Mouse (Mus musculus) urinary bladder, postnatal 25 days (tissue): ENCODE measurements around the gene Rpl18.

ENCODE experiments used
- DNase-seq: peaks from one replicate; pipeline ENCODE4 v3.0.0; 2022; ENCODE audit warnings: low spot score

Rpl18 gene

GRCm38 (mm10) chr7:45733477-45733876, 18.2 kb downstream of the Rpl18 start:
- DNase-seq: no peak

DNA sequence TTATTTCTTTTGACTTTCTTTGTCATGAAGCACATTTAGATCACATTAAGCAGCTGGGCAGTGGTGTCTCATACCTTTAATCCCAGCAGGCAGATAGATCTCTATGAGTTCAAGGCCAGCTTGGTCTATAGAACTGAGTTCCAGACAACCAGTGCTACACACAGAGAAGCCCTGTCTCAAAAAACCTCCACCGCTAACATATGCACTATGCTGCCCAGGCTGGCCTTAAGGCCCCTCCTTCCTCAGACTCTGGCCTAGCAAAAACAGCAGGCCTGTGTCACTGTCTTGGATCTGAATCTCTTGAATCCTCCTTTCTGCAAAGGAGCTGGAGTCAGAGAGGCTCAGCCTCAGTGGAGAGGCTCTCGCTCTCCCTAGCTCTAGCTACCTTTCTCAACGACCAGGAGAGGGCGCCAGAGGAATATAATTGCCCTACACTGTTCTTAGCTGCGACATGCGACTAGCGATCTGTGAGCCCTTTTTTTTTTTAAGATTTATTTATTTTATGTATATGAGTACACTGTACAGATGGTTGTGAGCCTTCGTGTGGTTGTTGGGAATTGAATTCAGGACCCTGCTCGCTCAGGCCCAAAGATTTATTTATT, 24.0 kb downstream of the Rpl18 start:
- peak; percentile 81 for DNase-seq

DNA sequence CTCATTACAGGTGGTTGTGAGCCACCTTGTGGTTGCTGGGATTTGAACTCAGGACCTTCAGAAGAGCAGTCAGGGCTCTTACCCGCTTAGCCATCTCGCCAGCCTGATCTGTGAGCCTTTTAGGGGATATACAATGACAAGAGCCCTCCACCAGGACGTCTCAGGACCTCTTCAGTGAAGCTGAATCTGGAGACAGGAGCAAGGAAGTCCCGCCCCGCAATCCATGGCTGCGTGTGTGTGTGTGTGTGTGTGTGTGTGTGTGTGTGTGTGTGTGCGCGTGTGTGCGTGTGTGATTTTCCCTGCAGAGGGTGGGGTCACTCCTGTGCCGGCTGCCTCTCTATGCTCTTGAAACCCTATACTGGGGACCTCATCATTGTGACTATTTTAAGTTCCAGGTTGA, 24.6 kb downstream of the Rpl18 start:
- no peak for DNase-seq

- DNase-seq: no peak
Observed at GRCm38 (mm10) chr7:45741308-45741707, 26.1 kb downstream of the Rpl18 start.

- DNase-seq: no peak
Observed at GRCm38 (mm10) chr7:45741777-45742176, 26.5 kb downstream of the Rpl18 start.

- DNase-seq: no peak
Observed at GRCm38 (mm10) chr7:45742338-45742737, 27.1 kb downstream of the Rpl18 start.

DNA sequence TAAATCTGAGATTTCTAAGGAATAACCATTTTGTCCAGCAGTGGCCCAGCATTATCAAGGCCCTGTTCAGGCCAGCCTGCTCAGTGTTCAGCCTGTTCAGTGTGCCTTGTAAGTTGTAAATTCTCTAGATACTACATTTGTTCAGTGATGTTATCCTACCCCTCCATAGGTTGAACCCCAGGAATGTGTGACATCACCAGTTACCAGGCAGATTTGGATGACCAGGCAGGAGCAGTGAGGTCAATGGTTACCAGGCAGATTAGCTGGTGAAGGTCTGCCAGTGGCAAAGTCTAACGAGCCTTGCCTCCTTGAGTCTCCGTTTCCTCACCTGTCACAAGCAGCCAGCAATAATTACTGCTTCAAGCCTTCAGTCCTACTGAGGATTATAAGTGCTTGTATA, 29.1 kb downstream of the Rpl18 start:
- peak; percentile 83 for DNase-seq

- DNase-seq: no peak
Observed at GRCm38 (mm10) chr7:45746518-45746917, 31.3 kb downstream of the Rpl18 start.

- DNase-seq: no peak
Observed at GRCm38 (mm10) chr7:45747450-45747849, 32.2 kb downstream of the Rpl18 start.

DNA sequence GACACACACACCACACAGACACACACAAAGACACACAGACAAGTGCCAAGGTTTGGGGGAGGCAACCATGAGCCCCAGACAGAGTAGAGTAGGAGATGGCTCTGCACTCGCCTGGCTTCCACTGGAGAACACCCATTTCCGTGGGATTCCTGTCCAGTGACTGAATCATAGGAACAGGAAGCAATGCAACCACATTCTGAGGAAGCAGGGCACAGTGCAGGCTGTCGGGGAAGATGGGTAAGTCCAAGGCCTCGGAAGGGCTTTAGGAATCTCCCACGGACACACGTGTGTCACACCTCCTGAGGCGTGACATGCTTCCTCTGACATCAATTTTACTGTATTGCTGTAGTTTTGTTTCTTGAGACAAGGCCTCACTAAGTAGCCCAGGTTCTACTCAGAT, 32.9 kb downstream of the Rpl18 start:
- no peak for DNase-seq

DNA sequence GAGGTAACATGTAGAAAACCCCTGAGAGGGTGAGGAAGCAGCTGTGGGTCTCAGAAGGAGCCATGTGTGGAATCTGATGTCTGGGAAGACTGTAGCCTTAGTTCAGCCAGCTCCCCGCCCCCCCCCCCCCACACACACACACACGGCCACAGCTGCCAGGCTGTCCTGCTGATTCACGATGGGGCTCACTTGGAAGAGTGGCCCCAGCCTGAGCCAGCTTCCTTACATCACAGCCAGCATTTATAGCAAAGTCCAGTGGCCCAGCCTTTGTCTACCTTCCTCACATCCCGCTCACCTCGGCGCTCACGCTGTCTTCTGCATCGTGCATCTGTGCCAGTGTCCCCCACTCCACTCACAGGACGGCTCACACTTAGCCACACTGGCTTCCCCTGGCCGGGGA, 34.1 kb downstream of the Rpl18 start:
- DNase-seq: no peak

- no peak for DNase-seq
Observed at GRCm38 (mm10) chr7:45750162-45750561, 34.9 kb downstream of the Rpl18 start.

DNA sequence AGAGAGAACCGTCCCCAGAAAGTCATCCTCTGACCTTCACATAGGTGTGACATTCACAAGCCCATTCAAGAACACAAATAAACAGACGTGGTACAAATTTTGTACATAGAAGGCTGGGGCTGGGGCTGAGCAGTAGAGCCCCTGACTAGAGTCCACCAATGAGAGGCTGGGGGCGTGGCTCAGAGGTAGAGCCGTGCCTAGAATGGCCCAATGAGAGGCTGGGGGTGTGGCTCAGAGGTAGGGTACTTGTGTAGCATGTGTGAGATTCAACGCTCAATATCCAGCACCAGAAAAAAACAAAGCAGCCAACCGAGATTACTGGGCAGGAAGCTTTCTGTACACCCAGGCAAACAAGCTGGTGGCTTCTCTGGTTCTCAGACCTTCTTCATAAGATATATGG, 40.4 kb downstream of the Rpl18 start:
- no peak for DNase-seq

GRCm38 (mm10) chr7:45759400-45759799, 44.1 kb downstream of the Rpl18 start:
- peak; percentile 39 for DNase-seq

- no peak for DNase-seq
Observed at GRCm38 (mm10) chr7:45760151-45760550, 44.9 kb downstream of the Rpl18 start.

DNA sequence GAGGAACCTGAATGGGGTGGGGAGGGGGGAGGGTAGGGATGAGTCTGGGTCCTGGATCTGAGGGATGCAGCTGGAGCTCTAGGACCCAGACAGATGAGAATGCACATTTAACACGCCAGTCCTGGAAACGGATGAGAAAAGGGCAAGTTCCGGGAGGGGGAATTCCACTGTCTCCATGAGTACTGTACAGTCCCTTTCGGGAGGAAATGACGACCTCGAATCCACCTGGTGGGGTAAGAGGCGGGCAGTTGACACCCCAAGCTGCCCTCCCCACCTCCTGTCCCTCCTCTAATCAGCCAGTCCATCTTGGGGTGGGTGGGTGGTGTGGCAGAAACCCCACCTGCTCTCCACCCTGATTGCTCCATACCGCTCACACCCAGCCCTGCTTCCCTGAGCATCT, 50.7 kb downstream of the Rpl18 start:
- DNase-seq: no peak

DNA sequence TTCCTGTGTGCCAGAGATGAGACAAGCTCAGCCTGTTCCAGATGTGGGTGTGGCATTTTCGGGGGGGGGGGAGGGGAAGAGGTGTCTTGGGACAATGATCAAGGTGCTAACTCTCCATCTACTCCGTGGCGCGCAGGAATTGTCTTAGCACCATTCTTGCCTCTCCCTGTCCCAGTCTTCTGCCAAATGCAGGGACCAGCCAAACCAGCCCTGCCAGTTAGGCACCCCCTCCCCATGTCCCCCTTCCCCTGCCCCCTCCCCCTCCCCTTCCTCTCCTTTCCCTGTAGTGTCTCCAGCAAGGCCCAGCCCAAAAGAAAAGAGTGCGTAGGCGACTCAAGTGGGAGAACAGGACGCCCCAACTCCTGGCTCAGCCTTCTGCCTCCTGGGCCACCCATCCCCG, 51.5 kb downstream of the Rpl18 start:
- DNase-seq: no peak

DNA sequence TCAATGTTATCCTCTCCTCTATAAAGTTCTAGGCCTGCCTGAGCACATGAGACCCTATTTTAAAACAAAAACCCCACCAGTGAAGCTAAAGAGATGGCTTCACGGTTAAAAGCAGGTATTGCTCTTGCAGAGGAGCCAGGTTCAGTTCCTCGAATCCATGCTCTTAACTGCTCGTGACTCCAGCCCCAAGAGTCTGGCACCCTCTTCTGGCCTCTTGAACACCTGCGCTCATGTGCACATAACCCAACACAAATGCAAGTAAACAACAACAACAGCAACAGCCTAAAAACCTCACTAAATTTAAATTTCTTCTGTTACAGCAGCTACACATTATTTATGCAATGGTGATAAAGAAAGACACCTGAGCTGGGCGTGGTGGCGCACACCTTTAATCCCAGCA, 52.2 kb downstream of the Rpl18 start:
- no peak for DNase-seq
